Mouse (Mus musculus) natural killer cell, adult 2 months (primary cell): ENCODE data around the gene Lmbrd1.
A peak's percentile ranks its signal among the peaks of the same experiment; 100 is the strongest.
"Not testable (repeated sequence)": the region's sequence is repeated elsewhere in the genome, so short reads cannot be mapped to it uniquely, and the experiment has no call there.

Experiments used
- DNase-seq, 2 experiments: peaks; one replicate each; pipeline ENCODE4 v3.0.0; 2022; ENCODE audit warnings: low spot score in 2 of 2

Gene Lmbrd1

GRCm38 (mm10) chr1:24678205-24678917 is at the start of gene Lmbrd1:
Gene Lmbrd1 (plus strand): TSS chr1:24678630.
- DNase-seq: peak; percentile 95 to 97

DNA sequence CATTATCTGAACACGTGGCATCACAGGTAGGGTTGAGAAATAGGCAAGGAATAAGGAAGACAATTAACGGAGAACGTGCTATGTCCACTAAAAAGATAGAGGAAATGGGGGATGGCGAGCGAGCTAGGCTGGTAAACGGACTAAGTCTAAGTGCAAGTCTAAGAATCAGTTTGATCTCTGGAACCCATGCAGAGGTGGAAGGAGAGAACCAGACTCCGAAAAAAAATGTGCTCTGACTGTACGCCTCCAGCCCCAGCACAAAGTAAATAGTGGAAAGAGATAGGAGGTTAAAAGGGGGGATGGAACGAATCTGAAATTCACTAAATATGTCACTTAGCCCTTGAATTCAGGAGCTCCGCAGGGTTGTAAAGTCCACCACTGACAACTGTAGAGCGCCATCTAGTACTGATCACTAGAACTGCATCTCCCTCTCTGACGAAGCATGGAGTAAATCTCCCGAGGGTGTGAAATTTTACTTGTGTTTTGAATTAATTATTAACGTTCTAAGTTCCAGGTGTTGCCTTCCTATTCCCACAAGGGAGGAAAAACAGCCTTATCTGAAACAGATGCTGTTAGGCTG is 44.8 kb upstream of the Lmbrd1 start:
- peak in 1 of 2 experiments; percentile 0 for DNase-seq

- no peak for DNase-seq
These were observed 28.3 kb upstream of the Lmbrd1 start for GRCm38 (mm10) chr1:24650100-24650499.

DNA sequence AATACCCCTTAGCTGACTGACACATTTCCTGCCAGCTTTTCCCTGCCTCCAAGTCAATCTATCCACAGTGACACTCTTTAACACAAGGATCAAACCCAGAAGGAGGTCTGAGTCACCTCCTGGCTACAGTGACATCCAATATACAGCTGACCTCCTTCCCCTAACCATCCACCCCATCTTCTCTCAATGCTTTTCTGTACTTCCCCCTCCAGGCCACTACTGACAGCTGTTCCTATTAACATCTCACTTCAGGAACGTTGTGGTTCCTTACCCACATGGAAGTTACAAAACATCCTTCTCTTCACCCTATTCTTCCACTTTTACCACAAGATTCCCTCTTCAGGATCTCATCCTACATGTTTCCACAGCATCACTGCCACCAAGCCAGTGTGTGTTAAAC is 18.5 kb upstream of the Lmbrd1 start:
- no peak for DNase-seq

- not testable (repeated sequence) for DNase-seq
These were observed 17.8 kb upstream of the Lmbrd1 start for GRCm38 (mm10) chr1:24660662-24661061.

DNA sequence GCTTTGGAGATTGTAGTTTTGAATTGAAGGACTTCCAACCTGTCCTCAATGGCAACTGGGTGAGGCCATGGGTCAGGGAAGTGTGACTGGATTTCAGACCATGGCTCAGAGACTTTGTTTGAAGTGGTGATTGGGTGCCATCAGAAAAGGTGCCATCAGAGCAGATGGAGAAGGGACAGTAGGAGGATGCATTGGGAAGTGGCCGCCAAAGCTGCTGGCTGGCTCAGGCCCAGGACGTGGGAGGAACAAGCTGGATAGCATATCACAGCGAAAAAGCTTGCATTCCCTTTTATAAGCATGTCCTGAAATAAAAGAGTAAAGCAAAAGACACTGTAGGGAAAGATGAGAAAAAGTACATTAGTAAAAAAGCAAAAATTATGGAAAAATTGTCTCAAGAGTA is 16.9 kb upstream of the Lmbrd1 start:
- no peak for DNase-seq

DNA sequence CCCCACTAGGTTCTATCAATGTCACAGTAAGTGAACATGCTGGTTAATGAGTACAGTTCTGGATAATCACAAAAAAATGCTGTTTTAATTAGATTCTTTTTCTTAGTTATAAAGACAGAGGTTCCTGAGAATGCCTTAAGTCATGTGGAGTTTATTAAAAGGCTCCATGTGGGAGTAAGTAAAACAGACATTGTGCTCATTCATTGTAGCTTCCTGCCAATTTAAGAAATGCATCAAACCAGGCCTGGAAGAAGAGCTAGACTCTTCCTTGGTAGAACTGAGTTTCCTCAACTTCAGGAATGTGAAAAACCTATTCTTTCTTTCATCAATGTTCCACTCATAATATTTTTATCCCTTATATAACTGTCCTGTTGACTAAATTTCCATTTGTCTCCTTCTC is 14.3 kb upstream of the Lmbrd1 start:
- DNase-seq: no peak

GRCm38 (mm10) chr1:24673231-24673630 is 5.2 kb upstream of the Lmbrd1 start:
- no peak for DNase-seq

DNA sequence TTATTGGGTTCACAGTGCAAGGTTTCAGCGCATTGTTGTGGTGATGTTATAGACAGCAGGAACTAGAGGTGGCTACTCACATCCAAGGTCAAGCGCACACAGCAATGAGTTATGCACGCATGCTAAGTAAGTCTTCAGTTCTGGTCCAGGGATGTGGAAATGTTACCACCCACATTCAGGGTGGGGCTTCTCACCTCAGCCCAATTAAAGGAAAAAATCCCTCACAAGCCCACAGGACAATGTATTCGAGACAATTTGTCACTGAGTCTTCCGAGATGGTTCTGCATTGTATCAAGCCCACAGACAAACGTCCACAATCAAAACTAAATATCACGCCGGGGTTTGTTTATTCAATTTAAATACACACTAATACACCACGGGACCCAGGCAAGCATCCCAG is 724 bp upstream of the Lmbrd1 start:
- no peak for DNase-seq

DNA sequence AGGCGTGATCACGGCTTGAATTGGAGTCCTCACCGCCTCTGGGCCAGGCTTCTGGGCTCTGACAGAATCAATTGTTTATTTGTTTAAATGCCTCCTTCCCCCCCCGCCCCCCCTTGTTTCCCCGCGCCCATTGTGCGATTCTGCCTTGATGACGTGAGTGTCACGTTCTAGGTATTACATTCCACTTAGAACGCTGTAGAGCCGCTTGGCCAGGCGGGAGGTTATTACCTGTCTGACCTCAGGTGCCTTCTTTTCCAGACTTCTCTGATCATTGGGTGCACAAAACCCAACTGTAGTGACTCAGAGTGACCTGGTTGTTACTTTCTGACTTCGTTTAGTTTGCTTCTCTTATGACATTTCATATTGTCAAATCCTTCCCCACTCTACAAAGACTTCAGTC is 641 bp downstream of the Lmbrd1 start:
- peak; percentile 26 to 51 for DNase-seq

- DNase-seq: peak in 1 of 2 experiments; percentile 69
These were observed 2.6 kb downstream of the Lmbrd1 start for GRCm38 (mm10) chr1:24680991-24681390.

- no peak for DNase-seq
These were observed 3.5 kb downstream of the Lmbrd1 start for GRCm38 (mm10) chr1:24681946-24682345.

DNA sequence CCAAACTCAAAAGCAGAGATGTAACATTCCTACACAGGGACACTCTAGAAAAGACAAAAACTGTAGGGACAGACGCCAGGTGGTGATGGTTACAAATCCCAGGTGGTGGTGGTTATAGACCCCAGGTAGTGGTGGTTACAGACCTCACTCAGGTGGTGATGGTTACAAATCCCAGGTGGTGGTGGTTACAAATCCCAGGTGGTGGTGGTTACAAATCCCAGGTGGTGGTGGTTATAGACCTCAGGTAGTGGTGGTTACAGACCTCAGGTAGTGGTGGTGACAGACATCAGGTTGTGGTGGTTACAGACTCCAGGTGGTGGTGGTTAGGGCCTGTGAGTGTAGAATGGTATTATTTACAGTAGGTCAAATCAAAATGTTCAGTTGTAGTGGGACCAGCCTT is 5.5 kb downstream of the Lmbrd1 start:
- no peak for DNase-seq

DNA sequence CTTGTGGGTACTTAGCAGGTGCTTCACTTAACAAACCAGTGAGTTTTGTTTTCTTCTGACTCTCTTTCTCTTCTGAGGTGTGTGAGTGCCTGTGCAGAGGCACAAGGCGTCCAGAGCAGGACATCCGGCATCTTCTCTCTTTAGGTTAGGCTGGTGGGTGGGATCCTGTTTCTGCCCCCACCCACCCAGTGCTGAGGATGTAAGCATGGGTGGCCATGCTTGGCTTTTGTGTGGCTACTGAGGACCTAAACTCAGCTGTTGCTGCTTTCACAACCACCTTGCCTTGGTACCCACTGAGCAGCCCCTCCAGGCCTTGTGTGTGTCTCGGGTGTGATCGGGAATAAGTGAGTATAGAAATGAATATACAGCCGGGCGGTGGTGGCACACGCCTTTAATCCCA is 7.2 kb downstream of the Lmbrd1 start:
- DNase-seq: peak in 1 of 2 experiments; percentile 49

GRCm38 (mm10) chr1:24686235-24687021 is 8.0 kb downstream of the Lmbrd1 start:
- no peak for DNase-seq

DNA sequence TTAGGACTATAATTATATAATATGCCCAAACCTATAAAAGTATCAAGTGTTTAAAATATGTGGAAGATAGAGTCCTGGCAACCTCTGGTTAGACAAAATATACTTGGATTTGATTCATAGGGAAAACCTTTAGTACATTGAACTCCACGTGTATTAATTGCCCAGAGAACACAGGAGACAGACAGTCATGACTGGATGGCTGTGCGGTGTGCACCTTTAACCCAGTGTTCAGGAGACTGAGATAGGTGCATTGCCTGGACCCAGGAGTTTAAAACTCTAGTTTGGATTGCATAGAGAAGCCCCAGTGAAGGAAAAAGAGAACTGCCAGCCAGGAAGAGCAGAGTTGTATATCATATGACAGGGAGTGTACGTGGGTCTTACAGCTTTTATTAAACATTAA is 19.2 kb downstream of the Lmbrd1 start:
- no peak for DNase-seq

DNA sequence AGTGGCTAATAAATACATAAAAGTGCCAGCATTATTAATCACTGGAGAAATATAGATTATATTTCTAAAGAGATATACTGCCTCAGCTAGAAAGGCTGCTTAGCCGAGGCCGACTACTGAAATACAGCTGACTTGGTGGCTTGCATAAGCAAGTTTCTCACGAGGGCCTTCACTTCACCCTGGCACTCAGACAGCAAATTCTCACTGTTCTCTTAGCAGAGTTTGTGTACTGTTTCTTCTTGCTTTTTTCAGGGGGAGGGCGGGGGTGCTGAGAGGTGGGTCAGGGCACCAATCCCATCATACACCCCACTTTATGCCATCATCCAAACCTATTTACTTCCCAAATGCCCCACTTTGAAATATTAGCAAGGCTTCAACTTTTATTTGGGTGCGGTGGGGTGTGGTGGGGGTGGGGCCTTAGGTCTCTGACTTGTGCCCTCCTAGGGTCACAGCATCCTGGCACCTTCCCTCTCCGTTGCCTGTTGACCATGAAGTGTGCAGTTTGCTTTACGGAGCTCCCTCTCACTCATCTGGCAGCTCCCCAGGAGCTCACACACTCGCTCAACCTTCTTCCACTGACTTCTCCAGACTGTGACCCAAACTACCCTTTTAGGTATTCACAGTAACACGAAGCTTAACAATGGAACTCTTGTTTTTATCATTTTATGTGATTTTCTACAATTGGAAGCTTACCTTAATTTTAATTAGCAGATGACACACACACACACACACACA is 19.9 kb downstream of the Lmbrd1 start:
- DNase-seq: no peak

GRCm38 (mm10) chr1:24699320-24699719 is 20.9 kb downstream of the Lmbrd1 start:
- DNase-seq: no peak

DNA sequence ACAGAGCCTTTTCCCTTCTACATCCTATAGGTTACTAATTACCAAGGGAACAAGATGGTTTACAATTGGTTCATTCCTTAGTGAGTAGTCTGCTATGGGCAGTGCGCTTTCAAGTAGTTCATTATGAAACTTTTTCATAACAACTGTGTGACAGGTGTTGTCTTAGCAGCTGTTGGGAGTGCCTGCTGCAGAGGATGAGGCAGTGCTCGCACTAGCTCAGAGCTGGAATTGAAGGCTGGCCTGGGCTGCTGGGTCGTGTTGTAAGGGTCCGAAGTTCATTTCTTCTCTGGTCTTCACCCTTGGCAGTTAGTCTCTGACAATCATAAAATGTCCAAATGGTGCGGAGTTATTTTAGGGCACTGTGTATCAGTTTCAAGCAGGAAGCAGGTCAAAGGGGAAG is 21.8 kb downstream of the Lmbrd1 start:
- no peak for DNase-seq

DNA sequence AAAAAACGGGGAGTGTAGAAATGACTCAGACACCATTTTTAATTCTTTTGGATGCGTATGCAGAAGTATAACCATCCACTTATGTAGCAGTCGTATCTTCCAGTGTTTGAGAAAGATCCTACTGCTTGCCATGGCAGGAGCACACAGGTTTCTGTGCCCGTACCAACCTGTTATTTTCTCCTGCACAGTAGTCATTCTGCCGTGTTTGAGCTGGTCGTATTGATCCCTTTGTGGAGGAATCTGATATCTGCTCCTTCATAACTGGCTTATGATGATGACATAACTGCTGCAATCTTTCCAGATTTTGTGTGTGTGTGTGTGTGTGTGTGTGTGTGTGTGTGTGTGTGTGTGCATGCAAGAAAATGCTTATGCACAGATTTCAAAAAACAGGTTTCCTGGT is 25.4 kb downstream of the Lmbrd1 start:
- DNase-seq: no peak

GRCm38 (mm10) chr1:24716301-24716700 is 37.9 kb downstream of the Lmbrd1 start:
- no peak for DNase-seq

GRCm38 (mm10) chr1:24719621-24720020 is 41.2 kb downstream of the Lmbrd1 start:
- DNase-seq: no peak
